Mouse (Mus musculus): ENCODE measurements around the gene March9.

Gene March9

DNA sequence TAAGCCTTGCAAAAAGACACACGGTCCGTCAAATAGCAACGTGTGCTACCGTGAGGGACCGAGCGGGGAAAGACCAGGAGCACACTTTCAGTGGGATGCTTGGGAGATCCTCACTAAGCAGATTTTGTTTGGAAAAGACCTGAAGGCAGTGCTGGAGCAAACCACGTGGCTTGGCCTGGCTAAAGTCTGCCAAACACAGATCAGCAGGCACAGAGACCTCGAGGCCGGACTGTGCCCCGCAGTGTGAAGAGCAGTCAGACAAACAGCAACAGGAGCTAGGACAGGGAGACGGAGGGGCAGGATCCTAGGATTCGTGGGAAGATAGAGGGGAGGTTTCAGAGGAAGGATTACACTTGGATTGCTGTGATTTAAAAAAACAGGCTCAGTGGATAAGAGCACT lies 23.7 kb downstream of the March9 start:
- in situ Hi-C loops (cut with MboI): loop anchor here (10.0 kb wide), 1 partner anchor 121 kb away; no protein-coding TSS in a partner anchor

DNA sequence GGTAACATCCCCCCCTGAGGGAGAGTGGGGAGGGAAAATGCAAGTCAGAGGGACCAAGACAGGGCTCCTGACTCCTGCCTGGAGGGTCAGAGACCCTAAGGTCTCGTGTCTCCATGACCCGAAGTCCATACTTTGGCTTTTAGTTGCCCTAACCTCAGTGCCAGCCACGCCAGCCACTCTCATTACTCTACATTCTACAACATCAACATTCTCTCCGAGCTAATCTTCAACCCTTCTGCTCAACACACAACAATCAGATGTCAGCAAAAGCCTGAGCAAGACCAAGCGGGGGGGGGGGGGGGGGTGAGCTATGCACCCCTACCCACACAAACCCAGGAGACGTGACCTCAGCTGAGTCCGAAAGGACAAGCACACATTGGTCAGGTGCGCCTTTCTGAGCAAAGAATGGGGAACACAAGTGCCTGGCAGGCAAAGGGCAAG lies 26.7 kb downstream of the March9 start:
- in situ Hi-C loops (cut with MboI): loop anchor here (10.0 kb wide), 1 partner anchor 119 kb away; no protein-coding TSS in a partner anchor

DNA sequence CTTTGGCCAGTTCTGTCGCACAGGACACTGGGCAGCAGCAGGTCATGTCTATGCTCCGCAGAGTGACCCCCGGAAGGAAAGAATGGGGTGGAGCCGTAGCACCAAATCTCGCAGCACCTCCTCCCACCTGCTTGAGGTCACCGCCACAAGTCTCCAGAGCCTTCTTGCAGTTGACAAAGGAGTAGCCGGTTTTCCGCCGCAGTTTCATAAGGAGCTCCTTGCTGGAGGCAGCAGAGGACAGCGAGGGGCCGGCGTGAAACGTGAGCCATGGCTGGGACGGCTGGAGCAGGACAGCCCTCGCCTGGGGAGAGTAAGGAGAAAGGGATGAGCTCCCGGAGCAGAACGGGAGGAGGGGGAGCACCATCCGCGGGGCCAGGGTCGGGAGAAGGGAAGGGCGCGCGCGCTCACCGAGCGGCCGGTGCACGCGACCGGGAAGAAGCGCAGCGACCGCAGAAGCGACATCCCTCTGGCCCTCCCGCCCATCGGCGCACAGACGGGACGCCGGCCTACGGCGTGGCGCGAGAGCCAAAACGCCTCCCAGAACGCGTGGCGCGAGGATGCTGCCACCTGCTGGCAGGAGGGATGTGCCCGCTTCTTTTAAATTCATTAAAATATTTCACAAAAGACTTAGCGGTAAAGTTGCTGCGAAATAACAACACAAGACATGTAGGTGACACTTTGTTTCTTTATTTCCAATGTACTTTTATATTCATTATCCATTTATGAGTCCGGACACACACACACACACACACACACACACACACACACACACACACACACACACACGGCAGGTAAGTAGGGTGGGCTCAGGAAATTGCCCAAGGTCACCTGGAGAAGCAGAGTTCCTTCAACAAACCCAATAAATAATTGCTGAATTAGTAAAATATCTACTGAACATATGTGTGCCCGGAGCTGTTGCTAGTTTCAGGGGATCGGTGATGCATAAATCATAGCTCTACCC lies 29.4 kb downstream of the March9 start, which contains the start of gene Tsfm:
Tsfm (minus strand) TSS at position 505 of the 961 bp plus-strand sequence.
- in situ Hi-C loops (cut with MboI): loop anchor here (10.0 kb wide), 1 partner anchor 116 kb away; no protein-coding TSS in a partner anchor

DNA sequence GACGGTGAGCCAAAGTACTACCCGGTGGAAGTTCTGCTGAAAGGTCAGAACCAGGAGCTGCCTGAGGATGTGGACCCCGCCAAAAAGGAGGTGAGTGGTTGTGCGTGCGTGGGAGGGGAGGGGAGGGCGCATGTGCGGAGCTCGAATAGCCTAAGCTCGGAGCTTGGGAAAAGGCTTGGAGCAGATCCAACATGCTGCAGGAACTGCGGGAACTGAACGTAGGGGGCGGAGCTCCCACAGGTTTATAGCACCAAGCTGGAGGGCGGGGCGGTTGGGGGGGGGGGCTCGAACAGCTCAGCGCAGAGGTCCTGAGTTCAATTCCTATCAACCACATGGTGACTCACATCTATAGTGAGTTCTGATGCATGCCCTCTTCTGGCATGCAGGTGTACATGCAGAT lies 41.6 kb downstream of the March9 start:
- in situ Hi-C loops (cut with MboI): no loop called here

DNA sequence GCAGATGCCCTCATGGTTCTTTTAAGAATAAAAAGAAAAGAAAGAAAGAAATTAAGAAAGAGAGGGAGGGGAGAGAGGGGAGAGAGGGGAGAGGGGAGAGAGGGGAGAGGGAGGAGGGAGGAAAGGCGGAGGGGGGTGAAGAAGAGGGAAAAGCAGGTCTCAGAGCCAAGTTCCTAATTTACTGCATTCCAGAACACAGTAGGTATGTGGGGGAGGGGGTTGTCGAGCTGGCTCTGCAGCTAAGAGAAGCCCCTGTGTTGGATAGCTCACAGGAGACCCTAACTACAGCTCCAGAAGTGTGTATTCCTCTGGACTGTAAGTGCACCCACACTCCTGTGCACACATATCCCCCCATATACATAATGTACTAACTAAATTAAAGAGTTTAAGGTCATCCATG lies 42.9 kb downstream of the March9 start:
- in situ Hi-C loops (cut with MboI): no loop called here

DNA sequence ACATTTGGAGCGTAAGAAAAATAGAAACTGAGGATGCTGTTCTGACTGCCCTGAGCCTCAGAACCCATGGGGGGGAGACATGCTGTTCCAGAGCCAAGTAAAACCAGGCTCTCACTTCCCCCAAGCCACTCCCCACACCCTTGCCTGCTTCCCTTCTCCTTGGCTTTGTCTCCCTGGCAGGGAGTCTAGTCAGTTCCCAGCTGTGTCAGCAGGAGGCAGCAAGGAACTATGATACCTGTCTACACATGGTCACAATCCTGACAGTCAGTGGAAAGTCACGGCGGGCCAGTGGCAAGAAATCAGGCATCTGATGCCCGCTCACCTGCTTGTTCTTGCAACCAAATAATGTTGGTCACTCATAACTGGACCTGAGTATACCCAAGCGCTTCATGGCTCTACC lies 43.5 kb downstream of the March9 start:
- in situ Hi-C loops (cut with MboI): no loop called here

Data from mature B cell (primary cell).